Mouse (Mus musculus) cerebellum, adult (tissue): ENCODE data around the gene Tspan5.
A peak's percentile ranks its signal among the peaks of the same experiment; 100 is the strongest.

Experiments
- ATAC-seq: cut with Nextera tagmentation; 2 replicates; pipeline ENCODE4 v1.9.2; 2017; ENCODE audit warnings: mild to moderate bottlenecking, moderate library complexity, mixed read lengths; ENCODE audit not compliant: insufficient number of reproducible peaks, low FRiP score, low TSS enrichment

Gene Tspan5

GRCm38 (mm10) chr3:138743061-138743671, 1.2 kb downstream of the Tspan5 start:
- ATAC-seq: peak; percentile 80

GRCm38 (mm10) chr3:138744030-138744774, 2.2 kb downstream of the Tspan5 start:
- ATAC-seq: no peak

GRCm38 (mm10) chr3:138745091-138745490, 3.1 kb downstream of the Tspan5 start:
- no peak for ATAC-seq

- no peak for ATAC-seq
Observed at GRCm38 (mm10) chr3:138745596-138745995, 3.6 kb downstream of the Tspan5 start.

- no peak for ATAC-seq
Observed at GRCm38 (mm10) chr3:138746556-138746955, 4.6 kb downstream of the Tspan5 start.

GRCm38 (mm10) chr3:138747035-138747434, 5.0 kb downstream of the Tspan5 start:
- ATAC-seq: no peak

GRCm38 (mm10) chr3:138747985-138748384, 6.0 kb downstream of the Tspan5 start:
- no peak for ATAC-seq

- no peak for ATAC-seq
Observed at GRCm38 (mm10) chr3:138749645-138750044, 7.7 kb downstream of the Tspan5 start.

- ATAC-seq: no peak
Observed at GRCm38 (mm10) chr3:138751328-138751727, 9.3 kb downstream of the Tspan5 start.

- no peak for ATAC-seq
Observed at GRCm38 (mm10) chr3:138752056-138752455, 10.1 kb downstream of the Tspan5 start.

- no peak for ATAC-seq
Observed at GRCm38 (mm10) chr3:138752769-138753168, 10.8 kb downstream of the Tspan5 start.

- peak; percentile 71 for ATAC-seq
Observed at GRCm38 (mm10) chr3:138753182-138753885, 11.3 kb downstream of the Tspan5 start.

- no peak for ATAC-seq
Observed at GRCm38 (mm10) chr3:138754328-138754727, 12.3 kb downstream of the Tspan5 start.

GRCm38 (mm10) chr3:138757283-138757682, 15.3 kb downstream of the Tspan5 start:
- no peak for ATAC-seq

GRCm38 (mm10) chr3:138759968-138760684, 18.1 kb downstream of the Tspan5 start:
- ATAC-seq: peak; percentile 9; the same call in 1 of the 2 replicates

- ATAC-seq: peak; percentile 80
Observed at GRCm38 (mm10) chr3:138760685-138761119, 18.7 kb downstream of the Tspan5 start.

- no peak; the same call in 1 of the 2 replicates for ATAC-seq
Observed at GRCm38 (mm10) chr3:138761531-138761930, 19.5 kb downstream of the Tspan5 start.

GRCm38 (mm10) chr3:138763941-138764340, 21.9 kb downstream of the Tspan5 start:
- ATAC-seq: no peak

GRCm38 (mm10) chr3:138764782-138765181, 22.8 kb downstream of the Tspan5 start:
- ATAC-seq: no peak

GRCm38 (mm10) chr3:138767034-138767433, 25.0 kb downstream of the Tspan5 start:
- ATAC-seq: no peak
